Mouse (Mus musculus) inflammation-experienced regulatory T-cells, adult 6 months (primary cell): Measurements from ENCODE around the gene Kifc5b. TPM values are rescaled to one million over a fixed set of nuclear protein-coding genes. Genes with fewer than 3 reads are reported as not detected.
"Not testable (repeated sequence)": the region's sequence is repeated elsewhere in the genome, so short reads cannot be mapped to it uniquely, and the experiment has no call there.

ENCODE experiments used
- ATAC-seq: one replicate; pipeline ENCODE4 v1.8.0; 2017
- polyA plus RNA-seq, 3 experiments: library from polyadenylated mRNA; unstranded; fragments of 100-300 nt; shearing (Covaris generic); gene quantifications; one replicate each; pipeline ENCODE4 v1.2.1; 2017

Gene Kifc5b
- polyA plus RNA-seq, 3 experiments from 2014 or later: 1.2 to 5.3 (median 4.0) TPM

- peak; percentile 99 for ATAC-seq
Observed at GRCm38 (mm10) chr17:26972703-26973574, 56.0 kb downstream of the Kifc5b start, which contains the start of gene Zbtb9. Gene Zbtb9 (plus strand): TSS chr17:26973167.

- ATAC-seq: no peak
Observed at GRCm38 (mm10) chr17:26974547-26974946, 57.7 kb downstream of the Kifc5b start.

DNA sequence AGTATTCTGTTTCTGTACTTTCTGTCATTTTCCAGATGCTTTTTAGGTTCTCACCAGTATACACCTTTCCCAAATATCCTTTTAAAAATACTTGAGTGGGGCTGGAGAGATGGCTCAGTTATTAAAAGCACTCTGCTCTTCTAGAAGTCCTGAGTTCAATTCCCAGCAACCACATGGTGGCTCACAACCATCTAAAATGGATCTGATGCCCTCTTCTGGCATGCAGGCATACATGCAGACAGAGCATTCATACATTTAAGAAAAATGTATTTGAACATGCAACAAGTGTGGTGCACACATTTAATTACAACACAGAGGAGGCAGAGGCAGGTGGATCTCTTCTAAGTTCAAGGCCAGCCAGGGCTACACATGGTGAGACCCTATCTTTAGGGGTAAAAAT lies 58.5 kb downstream of the Kifc5b start:
- no peak for ATAC-seq

- not testable (repeated sequence) for ATAC-seq
Observed at GRCm38 (mm10) chr17:26977354-26977753, 60.5 kb downstream of the Kifc5b start.

DNA sequence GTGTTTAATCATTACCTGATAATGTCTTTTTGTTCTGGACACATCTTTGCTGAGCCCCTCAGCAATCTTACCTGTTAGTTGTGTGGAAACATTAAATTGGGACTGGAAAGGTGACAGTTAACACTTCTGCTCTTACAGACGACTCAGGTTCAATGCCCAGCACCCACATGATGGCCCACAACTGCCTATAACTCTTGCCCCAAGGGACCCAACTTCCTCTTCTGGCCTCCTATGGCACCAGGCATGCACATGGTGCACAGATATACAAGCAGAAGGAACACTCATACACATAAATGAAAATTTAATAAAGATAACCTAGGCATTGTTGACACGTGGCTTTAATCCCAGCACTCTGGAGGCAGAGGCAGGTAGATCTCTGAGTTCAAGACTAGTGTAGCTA lies 62.5 kb downstream of the Kifc5b start:
- ATAC-seq: no peak

GRCm38 (mm10) chr17:26981050-26981449 lies 64.2 kb downstream of the Kifc5b start:
- ATAC-seq: peak; percentile 87

Other genes starting within 250 kb of the Kifc5b start
- 10 to 100 TPM; 29.4 to 66.0 (median 53.7) TPM for gene Crebrf, start 201.4 kb upstream of the Kifc5b start, polyA plus RNA-seq
- 10 to 100 TPM; 37.8 to 39.2 (median 38.1) TPM for gene Bnip1, start 136.0 kb upstream of the Kifc5b start, polyA plus RNA-seq
- not detected for gene Nkx2-5, start 72.1 kb upstream of the Kifc5b start, polyA plus RNA-seq
- gene Phf1, start 16.0 kb downstream of the Kifc5b start, polyA plus RNA-seq: 10 to 100 TPM in 2 of 3 experiments, 1 to 10 TPM in 1; 8.2 to 17.5 (median 14.2) TPM
- gene Cuta, start 22.5 kb downstream of the Kifc5b start, polyA plus RNA-seq: 100 to 1,000 TPM; 132 to 166 (median 135) TPM
- not detected for gene Syngap1, start 24.2 kb downstream of the Kifc5b start, polyA plus RNA-seq
- gene Zbtb9, start 56.1 kb downstream of the Kifc5b start, polyA plus RNA-seq: 10 to 100 TPM in 1 of 3 experiments, 1 to 10 TPM in 2; 9.0 to 11.1 (median 9.3) TPM
- gene Bak1, start 111.9 kb downstream of the Kifc5b start, polyA plus RNA-seq: 10 to 100 TPM in 1 of 3 experiments, 1 to 10 TPM in 2; 5.1 to 23.3 (median 6.8) TPM
- gene Itpr3, start 140.2 kb downstream of the Kifc5b start, polyA plus RNA-seq: 1 to 10 TPM; 3.9 to 8.2 (median 7.1) TPM
- gene Uqcc2, start 216.8 kb downstream of the Kifc5b start, polyA plus RNA-seq: 100 to 1,000 TPM; 123 to 139 (median 128) TPM